Mouse (Mus musculus) adrenal gland, adult 8-10 months (tissue): Measurements from ENCODE around the gene Rps6ka1. TPM values are rescaled to one million over a fixed set of nuclear protein-coding genes. Genes with fewer than 3 reads are reported as not detected.

Source experiments
- DNase-seq: peaks from one replicate; pipeline ENCODE4 v3.0.0; 2022
- total RNA-seq, 4 experiments: library from RNA; stranded (reverse); gene quantifications; 2 replicates each; pipeline ENCODE4 v1.2.4; 2022

Gene Rps6ka1
- total RNA-seq, 4 experiments from 2014 or later, result 16.4 to 25.7 (median 22.8) TPM

- no peak for DNase-seq
Observed at GRCm38 (mm10) chr4:133820166-133820565, 67.4 kb downstream of the Rps6ka1 start.

GRCm38 (mm10) chr4:133817356-133817755 is 70.2 kb downstream of the Rps6ka1 start:
- no peak for DNase-seq

GRCm38 (mm10) chr4:133816504-133816875 is 71.1 kb downstream of the Rps6ka1 start:
- no peak for DNase-seq

GRCm38 (mm10) chr4:133815635-133816503 is 71.7 kb downstream of the Rps6ka1 start:
- DNase-seq, result no peak

- DNase-seq, result peak; percentile 53
Observed at GRCm38 (mm10) chr4:133814804-133815515, 72.6 kb downstream of the Rps6ka1 start.

- peak; percentile 77 for DNase-seq
Observed at GRCm38 (mm10) chr4:133813992-133814803, 73.4 kb downstream of the Rps6ka1 start.

GRCm38 (mm10) chr4:133813174-133813991 is 74.2 kb downstream of the Rps6ka1 start:
- DNase-seq, result peak; percentile 94

GRCm38 (mm10) chr4:133804401-133805263 is 83.0 kb downstream of the Rps6ka1 start:
- DNase-seq, result no peak

- DNase-seq, result no peak
Observed at GRCm38 (mm10) chr4:133800589-133800988, 87.0 kb downstream of the Rps6ka1 start.

Other genes starting within 250 kb of the Rps6ka1 start
- 10 to 100 TPM; 17.9 to 39.5 (median 29.0) TPM for gene Zdhhc18, start 237.6 kb downstream of the Rps6ka1 start, total RNA-seq
- gene Pigv, start 215.2 kb downstream of the Rps6ka1 start, total RNA-seq, result 10 to 100 TPM; 26.0 to 31.0 (median 27.3) TPM
- gene Arid1a, start 131.0 kb downstream of the Rps6ka1 start, total RNA-seq, result 10 to 100 TPM; 50.7 to 84.3 (median 61.1) TPM
- gene Hmgn2, start 80.9 kb upstream of the Rps6ka1 start, total RNA-seq, result 100 to 1,000 TPM; 127 to 139 (median 136) TPM
- gene Dhdds, start 113.1 kb upstream of the Rps6ka1 start, total RNA-seq, result 10 to 100 TPM; 48.8 to 57.7 (median 57.0) TPM
- gene Lin28a, start 131.0 kb upstream of the Rps6ka1 start, total RNA-seq, result not detected
- gene Zfp683, start 166.0 kb upstream of the Rps6ka1 start, total RNA-seq, result under 1 TPM in 1 of 4 experiments, not detected in 3; 0.40 TPM
- not detected for gene Crybg2, start 173.0 kb upstream of the Rps6ka1 start, total RNA-seq
- 10 to 100 TPM; 13.4 to 23.4 (median 19.6) TPM for gene Cd52, start 207.3 kb upstream of the Rps6ka1 start, total RNA-seq
- gene Ubxn11, start 214.8 kb upstream of the Rps6ka1 start, total RNA-seq, result 10 to 100 TPM in 2 of 4 experiments, 1 to 10 TPM in 2; 6.0 to 21.7 (median 13.2) TPM
- gene Sh3bgrl3, start 241.0 kb upstream of the Rps6ka1 start, total RNA-seq, result 100 to 1,000 TPM in 2 of 4 experiments, 10 to 100 TPM in 2; 81.0 to 121 (median 98.4) TPM